In the genomic region with DNA sequence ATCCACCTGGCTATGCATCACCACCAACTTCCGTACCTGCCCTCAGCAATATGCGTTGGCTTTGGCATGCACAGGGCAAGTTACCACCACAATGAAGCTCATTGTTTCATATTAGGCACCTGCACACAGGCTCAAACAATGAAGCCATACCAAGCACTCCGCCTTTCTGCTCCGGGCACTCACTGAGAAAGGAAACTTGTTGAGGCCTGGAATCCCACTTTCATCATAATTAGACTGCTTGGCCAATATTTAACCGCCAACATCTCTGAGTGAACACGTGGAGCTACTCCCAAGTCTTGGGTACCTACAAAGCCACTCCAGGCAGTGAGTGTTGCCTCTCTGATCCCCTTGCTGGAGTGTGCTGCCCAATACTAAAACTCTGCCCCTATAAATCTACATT, we compare ENCODE assay signal across 22 mouse cellular contexts.
A peak's percentile ranks its signal among the peaks of the same experiment; 100 is the strongest.
DNase-seq lines count a peak whose midpoint lies in the region; ATAC-seq and TF ChIP-seq lines count a peak whose summit lies in the region.
"Had no signal": no experiment of that assay in that cellular context is flagged by ENCODE, and none has a peak within 500 bp of the region (broad histone marks: within the 10 kb centered on the region; RNA-seq: fewer than 3 reads in every experiment).

No protein-coding gene starts in this region.

- no peak overlapping the region for H3K9ac ChIP-seq in lung, embryonic 14.5 days
- no peak overlapping the region for H3K9ac ChIP-seq in limb, embryonic 14.5 days (ENCODE audit: low read depth, low read length, severe bottlenecking)
- no peak overlapping the region for H3K9ac ChIP-seq in neural tube, embryonic 15.5 days (replicated peaks)
- no peak overlapping the region for H3K9ac ChIP-seq in hindbrain, postnatal 0 days (replicated peaks; ENCODE audit: low read length)
- H3K9ac ChIP-seq: heart, embryonic 12.5 days; liver, postnatal 0 days; stomach, embryonic 15.5 days had no signal

- H3K4me3 ChIP-seq in lung, embryonic 14.5 days (ENCODE audit: low read depth, low read length): no peak overlapping the region
- no peak overlapping the region for H3K4me3 ChIP-seq in limb, embryonic 14.5 days (replicated peaks; ENCODE audit: low read length)
- no peak overlapping the region for H3K4me3 ChIP-seq in neural tube, embryonic 15.5 days (replicated peaks)
- no peak overlapping the region for H3K4me3 ChIP-seq in hindbrain, postnatal 0 days (ENCODE audit: low read length)
- H3K4me3 ChIP-seq: heart, embryonic 12.5 days; left cerebral cortex, adult 2 months; stomach, embryonic 15.5 days had no signal

- H3K27me3 ChIP-seq in lung, embryonic 14.5 days (ENCODE audit: insufficient read depth, low read length): no peaks in the 10 kb centered on the region
- H3K27me3 ChIP-seq in limb, embryonic 14.5 days (ENCODE audit: control insufficient read depth, insufficient read depth, low read length): no peaks in the 10 kb centered on the region
- H3K27me3 ChIP-seq in neural tube, embryonic 15.5 days (replicated peaks): no peaks in the 10 kb centered on the region
- no peaks in the 10 kb centered on the region for H3K27me3 ChIP-seq in hindbrain, postnatal 0 days (ENCODE audit: insufficient read depth, low read length)
- H3K27me3 ChIP-seq: heart, embryonic 12.5 days; stomach, embryonic 15.5 days had no signal

- H3K9me3 ChIP-seq in lung, embryonic 14.5 days (ENCODE audit: low read depth, low read length): no peaks in the 10 kb centered on the region
- no peaks in the 10 kb centered on the region for H3K9me3 ChIP-seq in limb, embryonic 14.5 days (ENCODE audit: control insufficient read depth, low read length)
- no peaks in the 10 kb centered on the region for H3K9me3 ChIP-seq in neural tube, embryonic 15.5 days (replicated peaks)
- H3K9me3 ChIP-seq in hindbrain, postnatal 0 days (ENCODE audit: low read length): no peaks in the 10 kb centered on the region
- H3K9me3 ChIP-seq: heart, embryonic 12.5 days; stomach, embryonic 15.5 days had no signal

- H3K27ac ChIP-seq in lung, embryonic 14.5 days (ENCODE audit: low read depth): peak overlapping the region; percentile 69
- H3K27ac ChIP-seq in limb, embryonic 14.5 days (replicated peaks; ENCODE audit: low read depth, low read length): 0 out of 2 replicates have a peak overlapping the region, but pooled peaks have one; percentile 26
- no peak overlapping the region for H3K27ac ChIP-seq in neural tube, embryonic 15.5 days (replicated peaks)
- H3K27ac ChIP-seq in hindbrain, postnatal 0 days: no peak overlapping the region
- H3K27ac ChIP-seq: left cerebral cortex, adult 2 months; stomach, embryonic 15.5 days had no signal

- peak; percentile 82 for ATAC-seq in lung, embryonic 14.5 days (ENCODE audit: insufficient read depth)
- ATAC-seq in limb, embryonic 14.5 days (ENCODE audit: low FRiP score, low read depth): no peak
- ATAC-seq in neural tube, embryonic 15.5 days (ENCODE audit: low FRiP score): no peak
- no peak for ATAC-seq in hindbrain, postnatal 0 days
- ATAC-seq: liver, postnatal 0 days had no signal

- TF ChIP-seq CTCF in lung, embryonic 14.5 days (IDR thresholded peaks at IDR 0.05; ENCODE audit: low read depth): no peak
- no peak for TF ChIP-seq CTCF in hindbrain, postnatal 0 days (IDR thresholded peaks at IDR 0.05; ENCODE audit: low read depth)

- DNase-seq in heart, adult 11 months: peak; percentile 88
- DNase-seq in heart, postnatal 25 days (ENCODE audit: low spot score): no peak
- DNase-seq in lung, embryonic 14.5 days: peak; percentile 56
- no peak for DNase-seq in lung, postnatal 4 days
- DNase-seq in R1 (ENCODE audit: low read depth, low spot score): peak; percentile 16
- no peak for DNase-seq in limb, embryonic 14.5 days (ENCODE audit: low spot score)
- DNase-seq in hindbrain, postnatal 0 days (ENCODE audit: low spot score): no peak
- DNase-seq: adrenal gland, postnatal 10 days; cerebellum, adult 8-10 months; cerebellum, postnatal 36 days; heart, postnatal 10 days; kidney, adult 2 months; liver, postnatal 0 days; right cerebral cortex, adult 18-20 months; thymus, adult 2 months; thymus, postnatal 4 days had no signal

- intact Hi-C loops in heart, postnatal 25 days (cut with DNase I): no loop called here

- no peaks in the 10 kb centered on the region for H3K4me1 ChIP-seq in lung, embryonic 14.5 days (ENCODE audit: insufficient read depth)
- H3K4me1 ChIP-seq in limb, embryonic 14.5 days (ENCODE audit: control insufficient read depth, insufficient read depth, low read length): no peaks in the 10 kb centered on the region
- no peaks in the 10 kb centered on the region for H3K4me1 ChIP-seq in neural tube, embryonic 15.5 days
- no peaks in the 10 kb centered on the region for H3K4me1 ChIP-seq in hindbrain, postnatal 0 days (ENCODE audit: insufficient read depth, low read length)
- H3K4me1 ChIP-seq: stomach, embryonic 15.5 days had no signal

- H3K4me2 ChIP-seq in lung, embryonic 14.5 days: no peak overlapping the region
- H3K4me2 ChIP-seq in limb, embryonic 14.5 days (replicated peaks; ENCODE audit: low read depth, low read length, severe bottlenecking): no peak overlapping the region
- H3K4me2 ChIP-seq in neural tube, embryonic 15.5 days: no peak overlapping the region
- H3K4me2 ChIP-seq in hindbrain, postnatal 0 days (ENCODE audit: low read depth, low read length): no peak overlapping the region
- H3K4me2 ChIP-seq: heart, embryonic 12.5 days; liver, embryonic 11.5 days; midbrain, embryonic 11.5 days; stomach, embryonic 15.5 days had no signal

- 70% methylated on average over 6 of the region's 6 CpGs for WGBS in lung, embryonic 14.5 days
- 70% methylated on average over 6 of the region's 6 CpGs for WGBS in limb, embryonic 14.5 days
- WGBS in neural tube, embryonic 15.5 days: 91% methylated on average over 6 of the region's 6 CpGs
- WGBS in hindbrain, postnatal 0 days: 89% methylated on average over 6 of the region's 6 CpGs

- no peak for TF ChIP-seq POLR2A in limb, embryonic 14.5 days (IDR thresholded peaks at IDR 0.05; ENCODE audit: borderline replicate concordance, extremely low read depth, insufficient read depth, insufficient read length)

- H3K36me3 ChIP-seq in lung, embryonic 14.5 days (ENCODE audit: insufficient read depth): 0 out of 2 replicates have a peak, but pooled peaks cover 2% of the 10 kb centered on the region
- no peaks in the 10 kb centered on the region for H3K36me3 ChIP-seq in limb, embryonic 14.5 days (ENCODE audit: control insufficient read depth, insufficient read depth, low read length)
- no peaks in the 10 kb centered on the region for H3K36me3 ChIP-seq in neural tube, embryonic 15.5 days
- H3K36me3 ChIP-seq in hindbrain, postnatal 0 days (ENCODE audit: insufficient read depth, low read length): no peaks in the 10 kb centered on the region
- H3K36me3 ChIP-seq: stomach, embryonic 15.5 days had no signal

Comparison
In these comparisons a context has a peak if more than half of its experiments do, and no peak if none do; other contexts are left out.
1. DNase-seq: peak in heart, adult 11 months (single experiment), lung, embryonic 14.5 days (single experiment) and R1 (single experiment); none in heart, postnatal 25 days (single experiment), lung, postnatal 4 days (0 of 2), limb, embryonic 14.5 days (single experiment) and hindbrain, postnatal 0 days (single experiment).
2. H3K27ac ChIP-seq: peak in lung, embryonic 14.5 days (single experiment) and limb, embryonic 14.5 days (single experiment); none in neural tube, embryonic 15.5 days (single experiment) and hindbrain, postnatal 0 days (single experiment).